Mouse (Mus musculus) hindbrain, embryonic 13.5 days (tissue): ENCODE results near the gene Dmgdh. TPM values are rescaled to one million over a fixed set of nuclear protein-coding genes. Genes with fewer than 3 reads are reported as not detected.
A peak's percentile ranks its signal among the peaks of the same experiment; 100 is the strongest.

ENCODE experiments used
- ATAC-seq: fragments of 200-750 bp; cut with Nextera tagmentation; 2 replicates; pipeline ENCODE4 v1.8.0; 2017; ENCODE audit warnings: moderate TSS enrichment; ENCODE audit not compliant: low FRiP score
- H3K27ac ChIP-seq: fragments of 300-500 bp; sonication (generic); 2 replicates; pipeline ENCODE4 v1.5.1; 2015; ENCODE audit warnings: inconsistent platforms, mild to moderate bottlenecking, moderate library complexity
- H3K27me3 ChIP-seq: fragments of 300-500 bp; sonication (generic); 2 replicates; pipeline ENCODE4 v1.6.1; 2015; ENCODE audit warnings: mild to moderate bottlenecking, inconsistent platforms
- H3K36me3 ChIP-seq: fragments of 300-500 bp; sonication (generic); 2 replicates; pipeline ENCODE4 v1.6.1; 2015; ENCODE audit warnings: mild to moderate bottlenecking, inconsistent platforms
- H3K4me1 ChIP-seq: fragments of 300-500 bp; sonication (generic); replicated peaks from 2 replicates; pipeline ENCODE4 v1.6.1; 2015; ENCODE audit warnings: inconsistent platforms
- H3K4me2 ChIP-seq: fragments of 300-500 bp; sonication (generic); 2 replicates; pipeline ENCODE4 v1.6.1; 2015; ENCODE audit warnings: inconsistent platforms, mild to moderate bottlenecking, moderate library complexity
- H3K4me3 ChIP-seq: fragments of 300-500 bp; sonication (generic); 2 replicates; pipeline ENCODE4 v1.5.1; 2015; ENCODE audit warnings: mild to moderate bottlenecking, inconsistent platforms
- H3K9ac ChIP-seq: fragments of 300-500 bp; sonication (generic); 2 replicates; pipeline ENCODE4 v1.6.1; 2015; ENCODE audit warnings: mild to moderate bottlenecking, inconsistent platforms
- H3K9me3 ChIP-seq: fragments of 300-500 bp; sonication (generic); 2 replicates; pipeline ENCODE4 v1.6.1; 2016; ENCODE audit warnings: inconsistent platforms
- WGBS: fragments of 180-500 bp; shearing (Covaris S2); methylation state at CpG from one replicate; pipeline ENCODE4 v1.1.7; 2015; 5-methylcytosine and 5-hydroxymethylcytosine counted together
- polyA plus RNA-seq: library from polyadenylated mRNA; unstranded; fragments of >200 nt; fragmentation: Nextera tagmentation; extraction: Ambion mirVana; gene quantifications from 2 replicates; pipeline ENCODE4 v1.2.1, GENCODE M21; 2015

Dmgdh gene
- polyA plus RNA-seq, 1 experiment from 2014 or later = 0.66 TPM

DNA sequence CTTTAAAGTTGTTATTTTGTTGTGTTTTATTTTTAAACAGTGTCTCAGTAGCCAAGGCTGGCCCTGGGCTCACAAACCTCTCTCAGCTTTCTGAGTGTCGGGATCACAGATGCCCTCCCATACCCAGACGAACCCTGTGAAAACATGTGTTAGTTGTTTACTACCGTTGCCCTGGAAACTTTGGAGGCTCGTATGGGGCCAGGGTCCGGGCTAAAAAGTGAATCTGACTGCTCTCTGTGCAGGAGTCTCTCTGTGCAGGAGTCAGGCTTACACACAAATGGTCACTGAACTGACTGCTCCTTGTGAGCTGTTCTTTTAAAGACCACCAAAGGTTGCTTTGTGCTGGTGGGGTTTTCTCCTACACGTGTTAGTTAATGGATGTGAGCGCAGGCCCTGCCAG, 42.9 kb downstream of the Dmgdh start:
- Histone ChIP-seq H3K9ac (peak overlapping the region; percentile 6; the same call in 1 of the 2 replicates), H3K4me3 (no peak overlapping the region), H3K9me3 (no peaks in the 10 kb centered on the region), H3K36me3 (no peaks in the 10 kb centered on the region), H3K4me1 (no peaks in the 10 kb centered on the region), H3K27me3 (no peaks in the 10 kb centered on the region), H3K27ac (no peak overlapping the region), H3K4me2 (no peak overlapping the region)
- no peak for ATAC-seq
- 43% methylated on average over 7 of the region's 7 CpGs for WGBS

DNA sequence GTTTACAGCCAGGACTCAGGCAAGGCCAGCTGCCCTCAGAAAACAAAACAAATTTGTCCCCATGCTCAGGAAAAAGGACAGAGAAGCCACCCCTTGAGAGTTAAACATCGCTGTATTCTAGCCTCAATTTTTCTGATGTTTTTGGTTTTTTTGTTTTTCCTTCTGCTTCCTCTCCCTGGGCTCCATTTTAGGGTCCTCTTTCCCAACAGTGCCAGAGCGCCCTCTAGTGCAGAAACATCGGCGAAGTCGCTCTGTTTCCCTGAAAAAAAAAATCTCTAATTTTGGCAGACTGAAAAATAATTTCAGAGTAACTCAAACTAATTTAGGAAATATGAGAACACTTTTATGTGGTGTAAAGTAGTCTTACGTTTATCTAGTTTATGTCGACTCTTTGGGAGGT, 44.7 kb downstream of the Dmgdh start:
- H3K27ac ChIP-seq = no peak overlapping the region
- no peak overlapping the region for H3K4me3 ChIP-seq
- no peak overlapping the region for H3K9ac ChIP-seq
- H3K9me3 ChIP-seq = no peaks in the 10 kb centered on the region
- H3K4me2 ChIP-seq = no peak overlapping the region
- no peak for ATAC-seq
- H3K27me3 ChIP-seq = no peaks in the 10 kb centered on the region
- H3K36me3 ChIP-seq = no peaks in the 10 kb centered on the region
- H3K4me1 ChIP-seq = no peaks in the 10 kb centered on the region
- WGBS = 5% methylated on average over 7 of the region's 7 CpGs

DNA sequence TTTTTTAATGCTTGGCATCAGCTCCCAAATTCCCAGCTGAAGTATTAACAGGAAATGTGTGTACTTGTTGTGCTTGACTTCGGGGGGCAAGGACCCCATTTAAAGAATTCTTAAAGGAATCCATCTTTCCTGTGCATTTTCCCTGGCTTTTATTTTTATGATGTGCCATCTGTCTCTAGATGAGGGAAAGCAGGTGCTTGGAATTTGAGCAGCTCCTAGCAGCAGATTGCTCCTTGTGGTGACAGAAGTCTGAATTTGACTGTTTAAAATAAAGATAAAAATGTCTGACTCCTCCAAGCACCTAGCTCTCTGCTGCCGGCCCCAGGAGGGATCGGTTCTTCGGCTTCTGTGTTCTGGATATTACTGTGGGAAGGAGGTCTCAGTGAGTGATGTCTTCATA, 47.7 kb downstream of the Dmgdh start:
- Histone ChIP-seq H3K4me1 (no peaks in the 10 kb centered on the region), H3K4me2 (no peak overlapping the region), H3K36me3 (no peaks in the 10 kb centered on the region), H3K27me3 (no peaks in the 10 kb centered on the region), H3K9me3 (no peaks in the 10 kb centered on the region), H3K9ac (no peak overlapping the region), H3K27ac (no peak overlapping the region), H3K4me3 (no peak overlapping the region)
- ATAC-seq = no peak
- 87% methylated on average over 4 of the region's 4 CpGs for WGBS

DNA sequence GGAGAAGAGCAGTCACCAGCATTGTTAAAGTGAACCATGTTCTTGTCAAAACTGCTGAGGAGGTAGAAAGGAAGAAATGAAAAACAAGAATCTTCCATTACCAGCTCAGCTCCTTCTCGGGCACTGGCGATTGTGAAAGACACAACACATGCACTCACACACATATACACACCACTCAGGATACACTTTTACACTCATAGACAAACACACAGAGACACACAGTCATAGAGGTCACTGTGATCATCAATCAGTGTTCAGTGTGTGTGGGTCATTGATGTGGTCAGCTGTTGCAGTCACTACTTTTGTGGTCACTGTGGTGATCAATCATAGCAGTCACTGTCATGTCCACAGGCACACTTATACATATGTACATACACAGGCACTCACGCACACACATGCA, 49.2 kb downstream of the Dmgdh start:
- Histone ChIP-seq H3K27ac (no peak overlapping the region), H3K4me2 (no peak overlapping the region), H3K4me3 (no peak overlapping the region), H3K4me1 (no peaks in the 10 kb centered on the region), H3K27me3 (no peaks in the 10 kb centered on the region), H3K9ac (no peak overlapping the region), H3K36me3 (no peaks in the 10 kb centered on the region), H3K9me3 (no peaks in the 10 kb centered on the region)
- peak; percentile 24; the same call in 1 of the 2 replicates for ATAC-seq
- WGBS = 94% methylated on average over 3 of the region's 3 CpGs

GRCm38 (mm10) chr13:93724206-93724605, 50.0 kb downstream of the Dmgdh start:
- no peak overlapping the region for H3K4me3 ChIP-seq
- no peaks in the 10 kb centered on the region for H3K4me1 ChIP-seq
- no peak overlapping the region for H3K27ac ChIP-seq
- WGBS = 40% methylated on average over 2 of the region's 2 CpGs
- H3K36me3 ChIP-seq = no peaks in the 10 kb centered on the region
- no peaks in the 10 kb centered on the region for H3K27me3 ChIP-seq
- ATAC-seq = no peak
- no peaks in the 10 kb centered on the region for H3K9me3 ChIP-seq
- no peak overlapping the region for H3K4me2 ChIP-seq
- no peak overlapping the region for H3K9ac ChIP-seq

DNA sequence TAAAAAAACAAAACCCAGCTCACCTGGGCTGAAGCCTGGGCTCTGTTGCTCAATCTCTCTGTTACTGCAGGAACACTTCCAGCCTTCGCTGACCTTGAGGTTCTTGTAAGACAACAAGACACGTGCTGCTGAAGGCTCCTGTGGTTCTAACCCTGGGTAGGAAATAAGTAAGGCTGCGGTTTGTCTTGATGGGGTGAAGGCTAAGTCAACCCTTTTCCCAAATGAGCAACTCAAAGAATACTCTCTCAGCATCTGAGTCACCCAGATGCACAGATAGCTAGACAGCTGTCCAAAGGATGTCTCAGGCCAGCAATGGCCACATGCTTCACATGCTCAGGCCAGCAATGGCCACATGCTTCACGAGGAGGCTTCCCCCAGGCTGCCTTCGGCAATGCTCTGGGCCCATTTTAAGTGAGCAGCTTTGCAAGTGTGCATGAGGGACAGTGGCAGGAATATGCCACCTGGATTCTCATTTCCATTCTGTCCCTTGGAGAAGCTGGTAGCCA, 61.0 kb downstream of the Dmgdh start:
- Histone ChIP-seq H3K9ac (no peak overlapping the region), H3K36me3 (no peaks in the 10 kb centered on the region), H3K4me2 (no peak overlapping the region), H3K27me3 (no peaks in the 10 kb centered on the region), H3K4me3 (no peak overlapping the region), H3K27ac (no peak overlapping the region), H3K4me1 (no peaks in the 10 kb centered on the region), H3K9me3 (no peaks in the 10 kb centered on the region)
- WGBS = 88% methylated on average over 5 of the region's 5 CpGs
- ATAC-seq = no peak

DNA sequence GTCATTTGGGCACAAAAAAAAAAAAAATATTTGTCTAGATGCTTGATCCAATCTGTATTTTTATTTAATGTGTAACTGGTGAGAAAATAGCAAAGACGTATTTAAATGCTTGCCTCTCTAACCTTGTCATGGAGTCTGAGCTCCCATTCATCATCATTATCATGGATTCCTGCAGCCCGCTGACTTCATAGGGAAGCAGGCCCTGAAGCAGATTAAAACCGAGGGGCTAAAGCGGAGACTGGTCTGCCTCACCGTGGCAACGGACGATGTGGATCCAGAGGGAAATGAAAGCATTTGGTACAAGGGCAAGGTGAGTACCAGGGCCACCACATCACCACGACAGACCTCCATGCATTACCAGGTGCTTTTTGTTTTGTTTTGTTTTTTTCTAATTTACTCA, 69.9 kb downstream of the Dmgdh start:
- no peak for ATAC-seq
- H3K27me3 ChIP-seq = no peaks in the 10 kb centered on the region
- H3K4me2 ChIP-seq = no peak overlapping the region
- no peaks in the 10 kb centered on the region for H3K36me3 ChIP-seq
- H3K9ac ChIP-seq = no peak overlapping the region
- 0 out of 2 replicates have a peak, but pooled peaks cover 3% of the 10 kb centered on the region for H3K4me1 ChIP-seq
- peak overlapping the region; percentile 37; the same call in 1 of the 2 replicates for H3K27ac ChIP-seq
- no peaks in the 10 kb centered on the region for H3K9me3 ChIP-seq
- 25% methylated on average over 8 of the region's 8 CpGs for WGBS
- H3K4me3 ChIP-seq = no peak overlapping the region

DNA sequence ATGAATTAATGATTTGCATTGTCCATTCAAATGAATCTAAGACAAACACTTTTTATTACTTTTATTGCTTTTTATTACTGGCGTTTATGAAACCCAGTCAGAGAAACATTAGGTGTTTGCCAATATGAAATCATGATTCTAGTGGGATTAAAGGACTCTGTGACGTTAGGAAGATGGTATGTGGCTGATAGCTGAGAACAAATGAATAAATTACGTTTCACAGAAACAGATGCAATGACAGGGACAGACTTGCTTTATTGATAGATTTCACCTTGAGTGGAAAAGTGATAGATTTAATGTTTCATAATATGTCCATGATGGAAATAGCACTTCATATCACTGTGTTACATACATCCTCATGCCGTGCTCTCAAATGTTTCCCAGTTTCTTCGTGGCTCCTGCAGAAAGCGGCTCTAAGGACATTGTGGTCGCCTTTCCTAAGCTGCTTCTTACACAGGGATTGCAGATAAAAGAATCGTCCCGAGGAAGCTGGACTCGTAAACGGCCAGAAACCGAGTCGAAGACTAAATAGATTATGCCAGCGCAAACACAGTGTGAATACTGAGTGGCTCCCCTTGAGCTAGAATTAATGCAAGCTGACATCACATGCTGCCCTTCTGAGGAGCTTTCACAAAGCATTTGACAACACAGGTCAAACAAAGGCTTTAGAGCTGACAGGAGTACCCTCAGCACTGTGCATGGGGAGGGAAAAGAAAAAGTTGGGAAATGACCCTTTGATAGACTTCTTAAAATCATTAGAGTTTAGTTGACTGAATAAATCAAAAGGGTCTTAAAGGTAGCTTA, 78.6 kb downstream of the Dmgdh start:
- Histone ChIP-seq H3K4me3 (no peak overlapping the region), H3K9ac (no peak overlapping the region), H3K27me3 (no peaks in the 10 kb centered on the region), H3K4me2 (peak overlapping the region; percentile 11; the same call in 1 of the 2 replicates), H3K4me1 (peaks cover 4% of the 10 kb centered on the region; the same call in 1 of the 2 replicates), H3K9me3 (no peaks in the 10 kb centered on the region), H3K36me3 (no peaks in the 10 kb centered on the region), H3K27ac (peak overlapping the region; percentile 72; the same call in 1 of the 2 replicates)
- 31% methylated on average over 14 of the region's 14 CpGs for WGBS
- peak; percentile 81; the same call in 1 of the 2 replicates for ATAC-seq

- Histone ChIP-seq H3K36me3 (no peaks in the 10 kb centered on the region), H3K9me3 (no peaks in the 10 kb centered on the region), H3K9ac (no peak overlapping the region), H3K27me3 (no peaks in the 10 kb centered on the region), H3K4me3 (no peak overlapping the region), H3K4me1 (peaks cover 4% of the 10 kb centered on the region; the same call in 1 of the 2 replicates), H3K27ac (no peak overlapping the region), H3K4me2 (no peak overlapping the region)
- no peak for ATAC-seq
- 93% methylated on average over 4 of the region's 4 CpGs for WGBS
Observed at GRCm38 (mm10) chr13:93755084-93755483, 80.9 kb downstream of the Dmgdh start.

DNA sequence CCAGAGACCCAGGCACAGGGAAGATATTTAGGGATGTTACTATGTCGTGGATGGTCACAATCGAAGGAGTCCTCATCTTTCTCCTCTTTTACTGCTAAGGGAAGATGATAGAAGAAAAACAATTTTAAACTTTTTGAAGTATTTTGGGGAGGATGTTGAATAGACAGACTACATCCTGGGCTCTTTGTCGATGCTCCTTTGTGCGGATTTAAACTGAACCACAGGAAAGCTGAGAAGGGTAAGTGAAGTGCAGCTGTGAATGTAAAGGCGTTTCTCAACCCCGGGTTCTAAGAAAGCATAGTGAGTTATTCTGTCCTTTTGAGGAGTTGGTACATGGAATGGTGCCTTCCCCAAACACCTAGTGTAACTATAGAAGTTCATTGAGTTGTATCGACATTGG, 82.4 kb downstream of the Dmgdh start:
- no peak overlapping the region for H3K4me3 ChIP-seq
- H3K36me3 ChIP-seq = no peaks in the 10 kb centered on the region
- H3K27ac ChIP-seq = no peak overlapping the region
- H3K27me3 ChIP-seq = no peaks in the 10 kb centered on the region
- WGBS = 94% methylated on average over 7 of the region's 7 CpGs
- H3K9me3 ChIP-seq = no peaks in the 10 kb centered on the region
- H3K4me2 ChIP-seq = no peak overlapping the region
- ATAC-seq = no peak
- no peak overlapping the region for H3K9ac ChIP-seq
- H3K4me1 ChIP-seq = peaks cover 4% of the 10 kb centered on the region; the same call in 1 of the 2 replicates

GRCm38 (mm10) chr13:93757514-93757913, 83.3 kb downstream of the Dmgdh start:
- no peak for ATAC-seq
- Histone ChIP-seq H3K36me3 (no peaks in the 10 kb centered on the region), H3K9ac (no peak overlapping the region), H3K4me2 (no peak overlapping the region), H3K27ac (no peak overlapping the region), H3K9me3 (no peaks in the 10 kb centered on the region), H3K4me1 (peaks cover 4% of the 10 kb centered on the region; the same call in 1 of the 2 replicates), H3K27me3 (no peaks in the 10 kb centered on the region), H3K4me3 (no peak overlapping the region)
- 86% methylated on average over 6 of the region's 6 CpGs for WGBS

DNA sequence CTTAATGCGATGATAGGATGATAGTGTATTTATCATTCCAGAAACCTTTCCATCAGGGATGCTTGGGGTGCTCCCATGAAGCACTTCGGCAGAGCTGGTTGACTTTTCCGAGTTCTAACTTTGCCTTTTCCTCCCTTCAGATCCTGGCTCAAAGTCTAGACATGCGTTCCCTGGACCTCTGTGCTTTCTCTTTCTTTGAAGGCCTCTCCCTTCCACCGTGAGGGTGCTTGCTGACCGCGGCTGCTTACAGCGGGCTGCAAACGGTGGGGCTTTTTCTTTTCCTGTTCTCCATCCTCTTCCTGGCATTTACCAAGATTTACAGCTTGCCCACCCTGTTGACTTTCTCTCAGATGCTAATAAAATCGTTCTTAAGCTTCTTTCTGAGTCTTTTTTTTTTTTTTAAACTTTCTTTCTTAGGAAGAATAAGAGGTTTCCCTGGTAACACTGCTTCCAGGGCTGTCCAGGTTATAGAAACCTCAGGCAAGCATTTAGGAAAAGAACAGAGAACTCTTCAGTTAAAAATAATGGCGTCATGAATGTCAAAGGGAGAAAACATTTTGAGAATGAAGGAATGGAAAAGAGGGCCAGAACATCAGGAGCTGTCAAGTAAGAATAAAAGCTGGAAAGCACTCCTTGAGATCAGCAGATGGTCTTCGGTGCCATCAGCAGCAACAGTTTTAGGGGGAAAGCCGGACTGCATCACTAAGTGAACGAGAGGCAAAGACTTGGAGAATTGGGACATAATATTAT, 84.1 kb downstream of the Dmgdh start:
- Histone ChIP-seq H3K4me2 (no peak overlapping the region), H3K4me1 (no peaks in the 10 kb centered on the region), H3K36me3 (no peaks in the 10 kb centered on the region), H3K4me3 (no peak overlapping the region), H3K9me3 (no peaks in the 10 kb centered on the region), H3K27ac (peak overlapping the region; percentile 18; the same call in 1 of the 2 replicates), H3K9ac (no peak overlapping the region), H3K27me3 (no peaks in the 10 kb centered on the region)
- no peak for ATAC-seq
- 42% methylated on average over 14 of the region's 14 CpGs for WGBS
